Mouse (Mus musculus): ENCODE data around the gene Esm1. TPM values are rescaled to one million over a fixed set of nuclear protein-coding genes. Genes with fewer than 3 reads are reported as not detected.

Gene Esm1
- 2.5 and 2.6 TPM in 2 replicates for polyA plus RNA-seq (2012; rRNA removed)

DNA sequence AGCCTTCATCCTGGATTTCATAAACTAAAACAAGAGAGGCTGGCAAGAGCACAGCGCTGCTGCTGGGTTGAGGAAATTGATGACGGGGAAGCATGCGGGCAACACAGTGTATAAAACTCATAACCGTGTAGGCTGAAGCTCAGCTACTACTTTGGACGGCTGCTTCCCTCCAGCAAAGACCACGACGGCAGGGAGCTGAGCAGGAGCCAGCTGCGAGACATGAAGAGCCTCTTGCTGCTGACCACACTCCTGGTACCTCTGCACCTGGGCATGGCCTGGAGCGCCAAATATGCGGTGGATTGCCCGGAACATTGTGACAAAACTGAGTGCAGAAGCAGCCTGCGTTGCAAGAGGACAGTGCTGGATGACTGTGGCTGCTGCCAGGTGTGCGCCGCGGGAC, at the start of gene Esm1:
Gene Esm1 (plus strand): TSS at position 36 of the 400 bp plus-strand sequence.
- DNase-seq (ENCODE audit: low spot score): no peak

DNA sequence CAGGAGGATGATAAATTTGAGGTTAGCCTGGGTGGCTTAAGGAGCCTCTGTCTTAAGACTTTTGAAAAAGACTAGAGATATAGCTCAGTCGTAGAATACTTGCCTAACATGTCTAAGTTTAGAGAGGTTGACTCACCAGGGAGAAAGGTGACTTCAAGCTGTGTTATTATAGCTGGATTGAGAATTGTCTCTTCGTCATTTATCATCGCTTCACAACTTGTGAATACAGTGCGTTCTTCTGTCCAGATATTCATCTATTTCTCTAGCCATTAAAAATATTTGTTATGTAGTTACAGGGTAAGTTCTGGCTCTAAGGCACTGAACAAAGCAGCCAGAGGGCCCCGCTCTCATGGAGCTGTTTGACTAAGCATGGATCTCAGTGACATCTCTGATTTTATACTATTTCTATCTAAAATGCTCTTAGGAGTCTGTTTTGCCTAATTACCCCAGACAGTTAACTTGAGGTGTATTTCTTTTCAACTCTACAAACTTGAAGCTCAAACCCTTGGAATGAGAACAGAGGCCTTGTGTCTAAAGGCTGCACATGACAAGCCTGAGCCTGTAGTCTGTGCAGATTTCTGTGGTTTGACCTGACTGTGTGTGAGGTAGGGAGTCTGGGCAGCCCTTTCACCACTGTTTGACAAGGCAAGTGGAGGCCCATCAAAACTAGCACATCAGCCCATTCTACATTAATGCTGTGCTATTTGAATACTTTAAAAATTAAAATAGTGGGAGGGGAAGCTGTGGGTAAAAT, 45.0 kb upstream of the Esm1 start:
- no peak for DNase-seq (ENCODE audit: low spot score)

- no peak for DNase-seq (ENCODE audit: low spot score)
These were observed 41.4 kb upstream of the Esm1 start for GRCm38 (mm10) chr13:113168018-113168534.

DNA sequence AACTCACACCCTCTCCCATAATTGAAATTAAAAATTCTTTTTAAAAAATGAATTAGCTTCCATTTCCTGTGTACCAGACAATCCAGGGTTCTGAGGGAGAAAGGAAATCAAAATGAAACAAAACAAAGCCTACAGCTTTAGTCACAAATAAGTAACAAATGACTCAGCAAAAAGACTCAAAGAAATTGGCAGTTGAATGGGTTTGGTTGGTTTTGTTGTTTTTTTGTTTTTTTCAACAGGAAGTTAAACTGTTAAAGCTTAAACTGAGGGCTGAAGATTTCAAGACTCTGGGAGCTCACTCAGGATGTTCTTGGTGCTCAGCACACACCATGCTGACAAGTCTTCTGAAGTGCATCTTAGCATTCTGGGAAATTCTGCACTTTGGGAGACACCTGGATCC, 39.2 kb upstream of the Esm1 start:
- no peak for DNase-seq (ENCODE audit: low spot score)

DNA sequence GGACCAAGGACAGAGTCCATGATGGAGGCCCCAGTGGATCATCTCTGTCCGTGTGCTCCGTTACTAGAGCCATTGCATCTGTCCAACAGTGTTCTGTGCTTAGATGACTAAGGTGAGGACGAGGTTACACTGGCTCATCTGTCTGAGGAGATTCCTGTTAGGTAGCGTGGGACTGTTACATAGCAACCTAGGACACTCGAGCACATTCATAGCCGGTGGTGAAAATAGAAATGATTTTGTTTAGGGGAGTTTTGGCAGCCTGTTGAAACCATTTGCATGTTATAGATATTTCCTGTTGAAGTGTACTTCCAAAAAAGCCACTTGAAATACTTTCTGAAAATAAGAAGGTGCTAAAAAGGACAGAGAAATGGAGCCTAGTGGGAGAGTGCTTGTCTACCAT, 35.3 kb upstream of the Esm1 start:
- no peak for DNase-seq (ENCODE audit: low spot score)

- peak; percentile 29 for DNase-seq (ENCODE audit: low spot score)
These were observed 26.1 kb upstream of the Esm1 start for GRCm38 (mm10) chr13:113183310-113183709.

- DNase-seq (ENCODE audit: low spot score): no peak
These were observed 25.7 kb upstream of the Esm1 start for GRCm38 (mm10) chr13:113183720-113184119.

- no peak for DNase-seq (ENCODE audit: low spot score)
These were observed 12.4 kb upstream of the Esm1 start for GRCm38 (mm10) chr13:113196808-113197674.

- DNase-seq (ENCODE audit: low spot score): no peak
These were observed 11.5 kb upstream of the Esm1 start for GRCm38 (mm10) chr13:113197872-113198502.

DNA sequence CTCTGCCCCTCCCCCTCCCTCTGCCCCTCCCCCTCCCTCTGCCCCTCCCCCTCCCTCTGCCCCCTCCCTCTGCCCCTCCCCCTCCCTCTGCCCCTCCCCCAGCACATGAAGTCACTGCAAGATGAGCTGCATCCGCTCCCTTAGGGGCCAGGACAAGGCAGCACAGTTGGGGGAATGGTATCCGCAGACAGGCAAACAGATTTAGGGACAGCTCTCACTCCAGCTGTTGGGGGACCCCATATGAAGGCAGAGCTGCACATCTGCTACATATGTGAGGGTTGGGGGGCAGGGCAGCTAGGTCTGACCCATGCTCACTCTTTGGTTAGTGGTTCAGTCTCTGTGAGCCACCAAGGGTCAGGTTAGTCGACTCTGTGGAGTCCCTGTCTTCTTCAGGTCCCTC, 10.1 kb upstream of the Esm1 start:
- DNase-seq (ENCODE audit: low spot score): no peak

GRCm38 (mm10) chr13:113200726-113201125, 8.7 kb upstream of the Esm1 start:
- no peak for DNase-seq (ENCODE audit: low spot score)

GRCm38 (mm10) chr13:113201631-113202030, 7.8 kb upstream of the Esm1 start:
- no peak for DNase-seq (ENCODE audit: low spot score)

- no peak for DNase-seq (ENCODE audit: low spot score)
These were observed 7.3 kb upstream of the Esm1 start for GRCm38 (mm10) chr13:113202184-113202583.

GRCm38 (mm10) chr13:113203146-113203545, 6.3 kb upstream of the Esm1 start:
- DNase-seq (ENCODE audit: low spot score): no peak

DNA sequence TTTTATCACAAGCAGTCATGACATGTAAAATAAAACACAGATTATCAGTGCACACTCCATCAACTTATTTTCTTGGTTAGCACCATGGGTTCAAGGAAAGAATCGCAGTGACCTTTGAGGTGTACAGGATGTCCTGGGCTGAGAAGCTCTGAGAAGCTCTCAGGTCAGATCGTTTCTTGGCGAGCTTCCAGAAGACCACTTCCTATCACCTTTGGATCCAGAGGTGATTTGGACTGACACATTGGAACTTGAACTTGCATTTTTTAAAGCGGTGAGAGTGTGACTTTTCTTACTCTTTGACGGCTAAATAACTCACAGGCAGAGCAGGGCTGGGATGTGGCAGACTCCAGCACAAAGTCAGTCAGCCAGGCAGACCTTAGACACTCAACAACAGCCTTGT, 4.1 kb upstream of the Esm1 start:
- DNase-seq (ENCODE audit: low spot score): no peak

- no peak for DNase-seq (ENCODE audit: low spot score)
These were observed 1.9 kb downstream of the Esm1 start for GRCm38 (mm10) chr13:113211345-113211744.

- DNase-seq (ENCODE audit: low spot score): no peak
These were observed 2.9 kb downstream of the Esm1 start for GRCm38 (mm10) chr13:113212401-113212800.

- no peak for DNase-seq (ENCODE audit: low spot score)
These were observed 4.4 kb downstream of the Esm1 start for GRCm38 (mm10) chr13:113213865-113214264.

GRCm38 (mm10) chr13:113221851-113222250, 12.4 kb downstream of the Esm1 start:
- no peak for DNase-seq (ENCODE audit: low spot score)

GRCm38 (mm10) chr13:113224105-113224504, 14.6 kb downstream of the Esm1 start:
- DNase-seq (ENCODE audit: low spot score): no peak

- no peak for DNase-seq (ENCODE audit: low spot score)
These were observed 16.4 kb downstream of the Esm1 start, which contains the start of gene Gzmk for GRCm38 (mm10) chr13:113225811-113226210. Gzmk (minus strand) TSS chr13:113225908.

DNA sequence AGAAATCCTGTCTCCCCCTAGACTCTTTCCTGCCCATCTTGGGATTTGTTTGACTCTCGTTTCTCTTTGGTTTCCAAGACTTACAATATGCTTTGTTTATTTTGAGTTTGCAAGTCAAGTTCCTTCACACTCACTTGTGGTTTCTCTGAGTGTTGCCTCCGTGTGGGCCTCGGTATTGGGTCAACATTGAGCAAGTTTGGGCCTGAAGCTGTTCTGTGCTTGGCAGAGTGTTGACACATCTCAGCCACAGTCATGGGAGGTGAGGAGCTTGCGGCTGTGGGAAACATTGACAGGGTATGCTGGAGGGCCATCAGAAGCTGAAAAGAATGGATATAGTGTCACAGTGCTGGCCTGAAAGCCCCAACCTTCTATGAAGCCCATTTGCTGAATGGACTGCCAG, 17.6 kb downstream of the Esm1 start:
- DNase-seq (ENCODE audit: low spot score): no peak
